Mouse (Mus musculus) liver, adult 2 months (tissue): ENCODE data around the gene Arpp19. TPM values are rescaled to one million over a fixed set of nuclear protein-coding genes. Genes with fewer than 3 reads are reported as not detected.
A peak's percentile ranks its signal among the peaks of the same experiment; 100 is the strongest.

ENCODE experiments used
- DNase-seq: peaks from one replicate; pipeline ENCODE4 v3.0.0-alpha.2; 2011; ENCODE audit warnings: low read depth, low spot score; ENCODE audit errors: extremely low read depth
- H3K27ac ChIP-seq: fragments of 200-500 bp; replicated peaks from 2 replicates; pipeline ENCODE4 v1.5.1; 2012; ENCODE audit warnings: low read depth, mild to moderate bottlenecking, control low read depth, inconsistent platforms, low read length; ENCODE audit not compliant: insufficient read depth
- H3K27me3 ChIP-seq: fragments of 200-500 bp; 2 replicates; pipeline ENCODE4 v1.6.1; 2012; ENCODE audit warnings: mild to moderate bottlenecking, moderate library complexity, low read length, inconsistent platforms; ENCODE audit not compliant: control insufficient read depth, insufficient read depth
- H3K36me3 ChIP-seq: fragments of 200-500 bp; 2 replicates; pipeline ENCODE4 v1.6.1; 2012; ENCODE audit warnings: low read length, inconsistent platforms; ENCODE audit not compliant: control insufficient read depth, insufficient read depth
- H3K4me1 ChIP-seq: fragments of 200-500 bp; 2 replicates; pipeline ENCODE4 v1.6.1; 2011; ENCODE audit warnings: low read length; ENCODE audit not compliant: control insufficient read depth, insufficient read depth
- H3K4me3 ChIP-seq: fragments of 200-500 bp; 2 replicates; pipeline ENCODE4 v1.5.1; 2011; ENCODE audit warnings: low read depth, mild to moderate bottlenecking, control low read depth, low read length, moderate library complexity; ENCODE audit not compliant: insufficient read depth
- H3K79me2 ChIP-seq: fragments of 200-500 bp; 2 replicates; pipeline ENCODE4 v1.6.1; 2012; ENCODE audit warnings: inconsistent platforms, mild to moderate bottlenecking, low read length, moderate library complexity; ENCODE audit not compliant: control insufficient read depth, insufficient read depth
- H3K9ac ChIP-seq: fragments of 200-500 bp; 2 replicates; pipeline ENCODE4 v1.6.1; 2012; ENCODE audit warnings: low read depth, mild to moderate bottlenecking, control low read depth, inconsistent platforms, low read length
- CTCF ChIP-seq: fragments of 200-500 bp; IDR thresholded peaks from 2 replicates; pipeline ENCODE4 v1.5.1; 2011; ENCODE audit warnings: low read depth, low read length, control low read depth
- POLR2A ChIP-seq: fragments of 200-500 bp; IDR thresholded peaks from 2 replicates; pipeline ENCODE4 v1.6.1; 2011; ENCODE audit warnings: low read length, control low read depth; ENCODE audit not compliant: insufficient read depth; ENCODE audit errors: extremely low read depth
- WGBS: fragments of 180-500 bp; shearing (Covaris S2); methylation state at CpG from one replicate; pipeline ENCODE4 v1.1.7; 2018; 5-methylcytosine and 5-hydroxymethylcytosine counted together
- polyA plus RNA-seq: library from polyadenylated mRNA; depleted of rRNA; stranded (reverse); fragments of >200 nt; gene quantifications from 2 replicates; pipeline ENCODE4 v1.2.3, GENCODE M21; 2012
- total RNA-seq: library from RNA; depleted of rRNA; stranded (reverse); fragments of >200 nt; gene quantifications from 2 replicates; pipeline ENCODE4 v1.2.3, GENCODE M21; 2014

The Arpp19 gene
- total and polyA plus RNA-seq, 2 experiments = 8.1 to 38.5 TPM

DNA sequence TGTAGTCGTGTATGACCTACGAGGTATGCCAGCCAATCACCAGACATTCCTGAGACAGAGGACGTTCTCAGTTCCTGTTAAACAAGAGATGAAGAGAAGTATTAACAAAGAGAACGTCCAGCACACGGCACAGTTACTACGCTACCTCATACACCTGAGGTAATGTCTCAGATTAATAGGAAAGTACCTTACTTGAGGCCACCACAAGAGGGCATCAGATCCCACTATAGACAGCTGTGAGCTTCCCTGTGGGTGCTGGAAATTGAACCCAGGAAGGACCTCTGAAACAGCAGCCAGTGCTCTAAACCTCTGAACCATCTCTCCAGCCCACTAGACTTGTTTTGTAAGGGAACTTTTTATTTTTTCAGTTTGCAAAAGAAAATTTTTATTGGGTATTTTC is 11.7 kb upstream of the Arpp19 start:
- H3K9ac ChIP-seq = no peak overlapping the region
- H3K79me2 ChIP-seq = no peaks in the 10 kb centered on the region
- peak; percentile 51 for DNase-seq
- H3K4me1 ChIP-seq = no peaks in the 10 kb centered on the region
- no peaks in the 10 kb centered on the region for H3K27me3 ChIP-seq
- peaks cover 77% of the 10 kb centered on the region for H3K36me3 ChIP-seq
- WGBS = 76% methylated on average over 6 of the region's 6 CpGs
- no peak overlapping the region for H3K27ac ChIP-seq
- H3K4me3 ChIP-seq = no peak overlapping the region
- no peak for TF ChIP-seq POLR2A
- peak; percentile 31; the same call in 1 of the 2 replicates for TF ChIP-seq CTCF

DNA sequence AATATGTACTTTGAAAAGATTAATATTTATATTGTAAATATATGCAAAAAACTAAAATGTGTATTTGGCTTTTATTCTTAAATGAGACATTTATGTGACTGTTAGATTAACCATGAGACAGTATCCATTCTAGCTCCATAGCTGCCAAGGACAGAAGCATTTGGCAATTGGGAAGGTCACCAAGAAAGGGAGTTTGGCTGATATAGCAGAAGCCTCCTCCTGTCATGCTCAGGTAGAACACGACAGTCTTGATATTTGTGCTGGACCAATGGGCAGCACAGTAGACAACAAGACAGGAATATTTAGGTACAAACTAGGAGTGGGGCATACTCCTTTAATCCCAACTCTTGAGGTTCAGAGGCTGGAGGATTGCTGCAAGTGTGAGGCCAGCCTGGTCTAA is 5.0 kb upstream of the Arpp19 start:
- Histone ChIP-seq H3K36me3 (peaks cover 45% of the 10 kb centered on the region), H3K27me3 (no peaks in the 10 kb centered on the region), H3K4me1 (peaks cover 8% of the 10 kb centered on the region), H3K27ac (no peak overlapping the region), H3K4me3 (no peak overlapping the region), H3K9ac (no peak overlapping the region), H3K79me2 (no peaks in the 10 kb centered on the region)
- DNase-seq = no peak
- 50% methylated on average over 1 of the region's 1 CpGs for WGBS
- TF ChIP-seq CTCF (no peak), POLR2A (no peak)

DNA sequence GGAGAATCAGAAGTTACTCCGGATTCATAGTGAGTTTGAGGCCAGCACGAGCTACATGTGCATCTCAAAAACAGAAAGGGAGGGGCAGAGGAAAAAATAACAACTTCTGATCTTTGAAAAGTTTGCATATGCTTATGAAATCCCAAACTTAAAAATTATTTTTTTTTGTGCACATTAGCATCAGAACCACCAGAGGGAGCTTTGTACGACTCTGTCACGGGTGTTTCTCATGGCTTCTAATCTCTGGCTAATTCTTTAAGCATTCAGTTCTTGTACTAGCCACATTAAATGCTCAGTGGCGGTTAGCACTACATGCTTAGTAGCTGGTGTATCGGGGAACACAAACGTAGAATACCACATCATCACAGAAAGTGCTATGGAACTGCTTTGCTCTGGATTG is 4.3 kb upstream of the Arpp19 start:
- Histone ChIP-seq H3K27me3 (no peaks in the 10 kb centered on the region), H3K4me1 (peaks cover 8% of the 10 kb centered on the region), H3K4me3 (no peak overlapping the region), H3K27ac (no peak overlapping the region), H3K36me3 (peaks cover 39% of the 10 kb centered on the region), H3K9ac (no peak overlapping the region), H3K79me2 (0 out of 2 replicates have a peak, but pooled peaks cover 2% of the 10 kb centered on the region)
- DNase-seq = no peak
- 0 out of 2 replicates have a peak, but pooled peaks have one; percentile 11 for TF ChIP-seq CTCF
- TF ChIP-seq POLR2A = no peak
- 56% methylated on average over 7 of the region's 7 CpGs for WGBS

DNA sequence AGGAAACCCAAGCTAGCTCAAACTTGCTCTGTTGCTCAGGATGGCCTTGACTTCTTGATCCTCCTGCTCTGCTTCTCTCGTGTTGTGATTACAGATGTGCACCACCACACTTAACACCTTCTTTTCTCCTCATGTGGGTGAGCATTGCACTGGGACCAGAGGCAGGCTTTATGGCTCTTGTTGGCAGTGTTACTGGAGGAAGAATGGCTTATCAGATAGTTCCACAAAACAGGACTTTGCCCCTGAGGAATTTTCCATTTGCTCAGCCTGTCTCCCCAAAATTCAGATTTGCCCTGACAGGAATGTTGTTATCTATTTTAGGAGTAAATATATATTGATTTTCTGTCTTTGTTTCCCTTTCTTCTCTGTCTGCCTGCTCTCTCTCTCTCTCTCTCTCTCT is 2.7 kb upstream of the Arpp19 start:
- TF ChIP-seq CTCF (no peak), POLR2A (no peak)
- Histone ChIP-seq H3K4me3 (no peak overlapping the region), H3K9ac (no peak overlapping the region), H3K79me2 (peaks cover 2% of the 10 kb centered on the region; the same call in 1 of the 2 replicates), H3K4me1 (peaks cover 16% of the 10 kb centered on the region), H3K27ac (peak overlapping the region; percentile 64), H3K27me3 (no peaks in the 10 kb centered on the region), H3K36me3 (peaks cover 24% of the 10 kb centered on the region)
- peak; percentile 94 for DNase-seq
- WGBS = 20% methylated on average over 1 of the region's 1 CpGs

DNA sequence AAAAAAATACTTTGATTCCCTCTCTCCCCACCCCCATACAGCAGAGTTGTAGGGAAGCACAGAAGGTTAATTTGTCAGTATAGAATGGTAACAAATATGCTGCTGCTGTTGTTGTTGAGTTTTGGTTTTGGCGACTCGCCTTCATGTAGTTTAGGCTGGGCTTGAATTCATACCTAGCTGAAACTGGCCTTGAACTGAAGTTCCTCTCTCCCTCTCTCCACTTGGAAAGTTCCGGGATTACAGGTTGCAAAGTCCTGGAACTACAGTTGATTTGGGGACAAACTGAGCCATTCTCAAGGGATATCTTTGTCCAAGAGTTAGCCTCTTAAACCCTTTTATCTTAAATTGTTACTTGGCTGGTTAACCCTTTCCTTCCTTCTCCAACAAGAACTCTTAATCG is 1.5 kb upstream of the Arpp19 start:
- TF ChIP-seq CTCF (no peak), POLR2A (no peak)

DNA sequence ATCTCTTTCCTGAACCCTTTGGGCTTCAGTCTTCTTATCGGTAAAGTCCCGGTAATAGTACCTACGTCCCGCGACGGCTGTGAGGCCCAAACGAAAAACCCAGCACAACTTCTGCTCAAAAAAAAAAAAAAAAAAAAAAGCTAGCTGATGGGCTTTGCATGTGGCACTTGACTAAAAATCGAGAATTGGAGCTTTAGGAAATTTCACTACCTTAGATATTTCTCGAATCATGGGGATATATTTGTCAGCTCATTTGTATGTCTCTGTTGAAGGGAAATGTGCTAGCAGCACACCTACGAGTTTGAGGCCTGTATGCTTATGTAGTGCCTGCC is 909 bp downstream of the Arpp19 start:
- Histone ChIP-seq H3K27ac (peak overlapping the region; percentile 74), H3K4me3 (peak overlapping the region; percentile 95), H3K27me3 (no peaks in the 10 kb centered on the region), H3K79me2 (peaks cover 8% of the 10 kb centered on the region; the same call in 1 of the 2 replicates), H3K9ac (peak overlapping the region; percentile 94), H3K36me3 (peaks cover 3% of the 10 kb centered on the region), H3K4me1 (peaks cover 30% of the 10 kb centered on the region)
- under 1% methylated on average over 10 of the region's 10 CpGs for WGBS
- TF ChIP-seq CTCF (no peak), POLR2A (no peak)
- peak; percentile 44 for DNase-seq

More for the DNA sequence above, 1.5 kb upstream of the Arpp19 start:
- Histone ChIP-seq H3K27me3 (no peaks in the 10 kb centered on the region), H3K27ac (0 out of 2 replicates have a peak overlapping the region, but pooled peaks have one; percentile 8), H3K4me3 (no peak overlapping the region), H3K36me3 (peaks cover 14% of the 10 kb centered on the region), H3K79me2 (peaks cover 2% of the 10 kb centered on the region; the same call in 1 of the 2 replicates), H3K4me1 (peaks cover 21% of the 10 kb centered on the region), H3K9ac (no peak overlapping the region)
- DNase-seq = peak; percentile 55
- WGBS = 64% methylated on average over 4 of the region's 4 CpGs
